Mouse (Mus musculus): ENCODE measurements around the gene Rasl11b.

DNA sequence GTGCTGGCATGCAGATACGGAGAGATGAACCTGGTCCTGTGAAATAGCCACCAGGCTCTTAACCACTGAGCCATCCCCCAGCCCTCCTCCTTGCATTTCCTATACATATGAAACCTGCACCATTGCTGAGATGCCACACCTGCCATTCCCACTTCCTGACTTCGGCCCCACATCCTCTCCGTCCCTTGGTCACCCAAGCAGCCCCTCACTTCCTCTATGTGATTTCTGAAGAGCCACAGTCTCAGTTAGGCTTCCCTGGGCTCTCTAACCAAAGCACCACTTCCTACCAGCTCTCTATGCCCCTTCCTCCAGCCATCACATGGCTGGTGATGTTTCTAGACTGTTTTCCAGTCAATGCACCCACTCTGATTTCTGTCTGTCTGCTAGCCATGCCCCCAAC, 28.4 kb upstream of the Rasl11b start:
- TF ChIP-seq POLR2A (IDR thresholded peaks at IDR 0.05; ENCODE audit: extremely low read depth, insufficient read depth, low read length) (no peak), CTCF (IDR thresholded peaks at IDR 0.05; ENCODE audit: extremely low read depth, insufficient read depth, low read length) (no peak)

Data from cortical plate, adult 2 months (tissue).